In the genomic region with DNA sequence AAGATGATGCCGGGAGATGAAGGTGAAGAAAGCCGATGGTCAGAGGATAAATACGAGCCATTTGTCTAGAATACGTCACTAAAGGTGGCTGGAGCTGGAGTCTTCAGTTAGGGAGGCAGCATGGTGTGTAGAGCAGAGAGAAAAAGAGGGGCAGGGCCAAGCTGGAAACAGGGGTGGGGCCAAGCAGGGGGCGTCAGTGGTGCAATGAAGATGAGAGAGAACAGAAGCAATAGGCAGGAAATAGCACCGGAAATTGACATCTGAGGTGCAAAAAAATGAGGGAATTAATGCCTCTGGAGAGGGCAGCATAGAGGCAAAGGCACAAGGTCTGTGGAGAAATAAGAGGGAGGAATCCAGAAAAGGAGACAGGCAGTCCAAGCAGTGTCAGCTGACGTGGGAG, we compare ENCODE assay signal across 20 mouse cellular contexts.
A peak's percentile ranks its signal among the peaks of the same experiment; 100 is the strongest.
DNase-seq lines count a peak whose midpoint lies in the region; ATAC-seq lines count a peak whose summit lies in the region.
"Had no signal": no experiment of that assay in that cellular context is flagged by ENCODE, and none has a peak within 500 bp of the region (broad histone marks: within the 10 kb centered on the region; RNA-seq: fewer than 3 reads in every experiment).

No protein-coding gene starts in this region.

- DNase-seq in thymus, postnatal 0 days (ENCODE audit: low spot score): peak; percentile 48
- no peak for DNase-seq in thymus, adult 18-20 months
- DNase-seq in layer of hippocampus, adult 9-11 months: no peak
- DNase-seq in ovary, postnatal 14 days (ENCODE audit: low spot score): no peak
- DNase-seq: adrenal gland, postnatal 10 days; B cell, adult 2 months; cerebellum, adult 11 months; cerebellum, adult 8-10 months; cerebellum, postnatal 14 days; gastrocnemius, postnatal 14 days; heart, adult 11 months; heart, postnatal 10 days had no signal

- no peak overlapping the region for H3K4me2 ChIP-seq in midbrain, embryonic 15.5 days
- H3K4me2 ChIP-seq: embryonic facial prominence, embryonic 12.5 days; forebrain, embryonic 15.5 days; hindbrain, embryonic 14.5 days had no signal

- peaks cover 4% of the 10 kb centered on the region; the same call in 1 of the 2 replicates for H3K4me1 ChIP-seq in midbrain, embryonic 15.5 days

- WGBS in midbrain, embryonic 15.5 days: 86% methylated on average over 7 of the region's 7 CpGs

- H3K27me3 ChIP-seq in midbrain, embryonic 15.5 days (replicated peaks): no peaks in the 10 kb centered on the region; the same call in 1 of the 2 replicates
- H3K27me3 ChIP-seq: embryonic facial prominence, embryonic 12.5 days; forebrain, embryonic 15.5 days had no signal

- no peak overlapping the region for H3K9ac ChIP-seq in midbrain, embryonic 15.5 days
- H3K9ac ChIP-seq: embryonic facial prominence, embryonic 12.5 days; forebrain, embryonic 15.5 days; hindbrain, embryonic 14.5 days had no signal

- H3K9me3 ChIP-seq in midbrain, embryonic 15.5 days: no peaks in the 10 kb centered on the region
- H3K9me3 ChIP-seq: embryonic facial prominence, embryonic 12.5 days; forebrain, embryonic 15.5 days had no signal

- no peaks in the 10 kb centered on the region for H3K36me3 ChIP-seq in midbrain, embryonic 15.5 days (replicated peaks)
- H3K36me3 ChIP-seq: embryonic facial prominence, embryonic 12.5 days; forebrain, embryonic 15.5 days; heart, embryonic 10.5 days had no signal

- H3K27ac ChIP-seq in midbrain, embryonic 15.5 days: no peak overlapping the region
- H3K27ac ChIP-seq: embryonic facial prominence, embryonic 12.5 days; forebrain, embryonic 15.5 days; hindbrain, embryonic 14.5 days had no signal

- ATAC-seq in CD4-positive, CD25-positive, alpha-beta regulatory T cell, adult 4 months: peak; percentile 71
- ATAC-seq in granulocyte monocyte progenitor cell, adult 5-6 weeks (replicated peaks; ENCODE audit: poor library complexity, severe bottlenecking): peak; percentile 65
- ATAC-seq in megakaryocyte progenitor cell, adult 5-6 weeks (replicated peaks; ENCODE audit: poor library complexity): peak; percentile 56
- ATAC-seq in midbrain, embryonic 15.5 days (replicated peaks): no peak
- ATAC-seq: forebrain, embryonic 15.5 days had no signal

- H3K4me3 ChIP-seq in midbrain, embryonic 15.5 days: no peak overlapping the region
- H3K4me3 ChIP-seq: embryonic facial prominence, embryonic 12.5 days; forebrain, embryonic 15.5 days; heart, embryonic 10.5 days had no signal
